Mouse (Mus musculus) 416B (cell line): Measurements from ENCODE around the gene Smarcc1.
A peak's percentile ranks its signal among the peaks of the same experiment; 100 is the strongest.
"Not testable (repeated sequence)": the region's sequence is repeated elsewhere in the genome, so short reads cannot be mapped to it uniquely, and the experiment has no call there.

Source experiments
- DNase-seq: peaks from one replicate; pipeline ENCODE4 v3.0.0; 2011; ENCODE audit warnings: low read depth

Smarcc1 gene

DNA sequence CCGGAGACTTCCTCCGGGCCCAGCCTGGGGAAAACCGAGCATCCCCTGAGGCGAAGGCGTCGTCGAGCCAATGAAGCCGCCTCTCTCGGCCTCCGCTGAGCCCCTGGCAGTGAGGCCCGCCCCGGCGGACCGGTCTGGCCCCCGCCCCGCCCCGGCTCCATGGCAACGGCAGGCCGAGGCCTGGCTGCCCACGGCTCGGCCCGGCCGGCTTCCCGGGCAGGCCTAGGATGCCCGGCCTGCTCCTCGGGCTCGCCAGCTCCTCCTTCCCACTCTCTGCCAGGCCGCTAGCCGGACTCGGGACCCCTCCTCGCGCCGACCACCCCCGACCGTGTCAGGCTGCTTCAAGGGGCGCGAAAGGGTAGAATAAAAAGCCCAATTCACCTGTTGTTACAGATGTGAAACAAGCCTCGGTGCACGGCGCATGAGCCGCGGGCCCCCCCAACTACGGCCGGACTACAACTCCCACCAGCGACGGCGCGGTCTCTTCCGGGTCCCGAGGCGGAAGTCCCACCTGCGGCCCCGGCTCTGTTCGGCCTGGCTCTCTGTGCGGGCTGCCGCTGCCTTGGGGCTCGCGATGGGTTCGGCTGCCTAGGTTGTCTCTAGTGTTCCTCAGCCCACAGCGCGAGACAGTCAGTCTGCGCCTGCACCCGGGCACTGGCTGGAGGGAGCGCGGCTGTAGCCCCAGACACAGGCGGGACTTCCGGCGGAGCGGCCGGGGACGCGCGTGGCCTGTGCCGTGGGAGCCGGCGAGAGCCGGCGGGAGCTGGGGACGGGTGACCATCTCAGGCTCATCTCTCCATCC lies at the start of gene Smarcc1:
Gene Smarcc1 (plus strand): TSS at position 732 of the 802 bp plus-strand sequence.
- DNase-seq, result peak; percentile 90

DNA sequence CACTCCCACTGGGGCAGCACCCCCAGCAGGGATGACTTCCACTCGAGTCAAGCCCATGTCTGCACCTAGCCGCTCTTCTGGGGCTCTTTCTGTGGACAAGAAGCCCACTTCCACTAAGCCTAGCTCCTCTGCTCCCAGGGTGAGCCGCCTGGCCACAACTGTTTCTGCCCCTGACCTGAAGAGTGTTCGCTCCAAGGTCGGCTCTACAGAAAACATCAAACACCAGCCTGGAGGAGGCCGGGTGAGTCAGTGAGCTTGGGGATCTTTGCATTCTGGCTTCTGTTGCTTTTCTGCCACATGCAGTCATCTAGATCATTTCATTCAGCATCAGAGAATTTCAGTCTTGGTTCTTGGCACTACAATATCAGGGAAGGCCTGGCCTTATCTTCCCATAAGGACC lies 48.8 kb upstream of the Smarcc1 start:
- no peak for DNase-seq

DNA sequence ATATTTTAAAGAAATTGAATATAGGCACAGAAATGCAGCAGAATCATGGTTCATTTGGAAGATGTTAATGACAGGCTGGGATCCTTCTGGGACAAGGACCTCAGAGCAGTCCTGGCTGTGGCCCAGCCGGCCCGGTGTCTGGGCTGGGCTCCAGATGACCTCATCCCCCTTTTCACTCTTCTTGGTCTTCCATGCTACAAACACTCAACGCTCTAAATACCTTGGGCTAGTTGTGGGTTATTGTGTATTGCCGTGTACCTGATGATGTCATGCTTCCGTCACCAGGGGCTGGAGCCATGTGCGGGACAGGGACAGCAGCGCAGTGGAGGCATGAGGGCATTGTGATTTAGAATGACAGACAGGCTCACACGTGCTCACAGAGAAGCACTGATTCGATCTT lies 47.1 kb upstream of the Smarcc1 start:
- DNase-seq, result no peak

DNA sequence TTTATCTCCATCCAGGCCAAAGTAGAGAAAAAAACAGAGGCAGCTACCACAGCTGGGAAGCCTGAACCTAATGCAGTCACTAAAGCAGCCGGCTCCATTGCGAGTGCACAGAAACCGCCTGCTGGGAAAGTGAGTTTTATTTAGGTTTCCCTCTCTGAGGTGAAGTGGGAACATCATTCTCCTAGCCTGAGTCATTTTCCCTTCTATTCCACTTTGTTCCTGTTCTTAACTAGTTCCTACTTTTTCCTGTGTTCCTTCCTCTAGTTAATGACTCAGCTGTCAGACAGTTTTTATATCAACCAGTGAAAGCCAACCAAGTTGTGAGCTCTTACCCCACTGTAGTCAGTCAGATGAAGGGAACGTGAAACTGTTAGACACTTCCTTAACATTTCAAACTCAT lies 46.5 kb upstream of the Smarcc1 start:
- DNase-seq, result peak; percentile 21

DNA sequence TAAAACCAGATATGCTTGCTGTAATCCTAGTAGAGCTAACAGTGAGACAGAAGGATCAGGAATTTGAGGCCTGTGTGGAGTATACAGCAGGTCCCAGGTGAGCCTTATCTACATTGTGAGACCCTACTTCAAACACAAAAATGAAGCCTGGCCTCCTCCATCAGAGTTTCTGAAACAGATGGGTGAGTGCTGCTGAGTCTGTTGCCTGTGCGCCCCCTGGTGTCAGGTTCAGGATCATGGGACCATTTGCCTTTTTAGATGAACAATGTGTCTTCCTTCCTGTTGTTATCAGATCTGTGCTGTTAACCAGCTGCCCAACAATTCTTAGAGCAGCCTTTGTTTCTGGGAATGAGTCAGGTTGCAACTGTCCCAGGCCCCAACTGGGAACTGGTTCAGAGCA lies 45.7 kb upstream of the Smarcc1 start:
- DNase-seq, result peak; percentile 77

DNA sequence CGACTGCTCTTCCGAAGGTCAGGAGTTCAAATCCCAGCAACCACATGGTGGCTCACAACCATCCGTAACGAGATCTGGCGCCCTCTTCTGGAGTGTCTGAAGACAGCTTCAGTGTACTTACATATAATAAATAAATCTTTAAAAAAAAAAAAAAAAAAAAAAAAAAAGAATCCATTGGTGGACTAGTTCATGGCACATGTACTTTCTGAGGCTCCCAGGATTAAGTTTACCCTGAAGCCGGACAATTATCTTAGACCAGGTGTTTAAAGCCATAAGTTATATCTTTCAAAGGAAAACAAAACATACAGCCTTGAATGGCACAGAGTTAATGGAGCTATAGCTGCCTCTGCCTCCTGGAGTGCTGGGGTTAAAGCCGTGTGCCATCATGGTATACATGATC lies 41.0 kb upstream of the Smarcc1 start:
- DNase-seq, result not testable (repeated sequence)

DNA sequence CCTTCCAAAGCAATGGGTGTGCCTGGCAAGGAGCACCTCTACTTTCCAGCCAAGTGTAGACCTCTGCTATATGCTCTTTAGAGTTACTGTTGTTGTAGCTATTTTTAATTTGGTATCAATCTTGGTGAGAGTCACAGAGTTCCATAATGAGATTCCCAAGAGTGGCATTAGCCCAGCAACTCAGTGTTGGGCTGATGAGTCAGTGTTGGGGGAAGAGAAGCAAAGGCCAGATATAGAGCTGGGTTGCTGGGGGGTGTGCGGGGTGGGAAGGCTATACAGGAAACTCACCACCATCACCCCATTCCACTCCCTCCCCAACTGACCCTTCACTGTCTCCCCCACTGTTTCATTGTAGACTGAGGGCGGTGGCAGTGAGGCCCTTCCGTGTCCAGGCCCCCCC lies 36.4 kb upstream of the Smarcc1 start:
- peak; percentile 16 for DNase-seq

DNA sequence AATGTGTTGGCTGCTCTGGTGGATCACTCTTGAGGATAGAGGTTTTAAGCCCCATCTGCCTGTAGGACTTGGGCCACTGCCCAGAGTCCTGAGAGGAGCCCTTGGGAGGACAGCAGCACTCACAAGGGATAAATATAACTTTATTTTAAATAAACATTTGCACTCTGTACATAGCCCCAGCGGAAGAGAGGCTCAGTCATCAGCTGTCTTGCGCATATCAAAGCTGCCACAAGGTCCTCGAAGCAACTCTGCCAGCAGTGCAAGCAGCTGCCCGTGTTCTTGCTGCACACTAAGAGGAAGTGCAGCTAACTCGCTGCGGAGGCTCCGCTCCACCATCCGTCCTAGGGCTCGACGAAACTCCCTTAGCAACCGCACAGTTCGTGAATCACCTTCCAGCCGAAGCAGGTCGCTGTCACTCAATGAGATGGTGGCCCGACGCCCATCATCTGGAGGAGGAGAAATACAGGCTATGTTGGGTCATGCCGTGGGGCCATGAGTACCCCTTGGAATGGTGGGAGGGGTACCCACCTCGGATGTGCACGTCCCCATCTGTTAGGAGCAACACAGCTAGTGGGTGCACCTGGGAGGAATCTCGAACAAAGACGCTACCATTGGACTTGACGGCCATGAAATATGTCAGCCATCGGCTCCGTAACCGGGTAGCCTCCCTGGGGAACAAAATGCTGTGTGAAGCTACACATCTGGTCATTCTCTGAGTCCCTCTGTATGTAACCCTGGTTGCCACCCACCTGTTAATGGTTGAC lies 33.1 kb upstream of the Smarcc1 start:
- DNase-seq, result no peak

DNA sequence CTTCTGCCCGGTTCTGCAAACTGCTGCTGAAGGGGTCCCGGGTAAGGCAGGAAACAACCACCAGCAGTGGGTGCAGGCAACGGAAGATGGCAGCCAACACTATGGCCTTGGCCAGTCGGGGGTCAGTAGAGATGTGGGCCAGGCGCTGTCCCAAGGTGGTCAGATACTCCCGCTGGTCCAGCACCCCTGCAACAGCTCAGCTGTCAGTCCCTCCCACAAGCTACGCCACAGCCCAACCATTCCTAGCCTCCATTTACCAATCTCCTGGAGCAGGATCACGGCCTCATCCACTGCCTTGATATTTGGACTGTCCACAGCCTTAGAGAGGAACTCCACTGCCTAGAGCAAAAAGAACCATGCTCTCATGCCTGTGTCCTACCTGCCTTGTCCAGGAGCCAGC lies 31.8 kb upstream of the Smarcc1 start:
- DNase-seq, result no peak

DNA sequence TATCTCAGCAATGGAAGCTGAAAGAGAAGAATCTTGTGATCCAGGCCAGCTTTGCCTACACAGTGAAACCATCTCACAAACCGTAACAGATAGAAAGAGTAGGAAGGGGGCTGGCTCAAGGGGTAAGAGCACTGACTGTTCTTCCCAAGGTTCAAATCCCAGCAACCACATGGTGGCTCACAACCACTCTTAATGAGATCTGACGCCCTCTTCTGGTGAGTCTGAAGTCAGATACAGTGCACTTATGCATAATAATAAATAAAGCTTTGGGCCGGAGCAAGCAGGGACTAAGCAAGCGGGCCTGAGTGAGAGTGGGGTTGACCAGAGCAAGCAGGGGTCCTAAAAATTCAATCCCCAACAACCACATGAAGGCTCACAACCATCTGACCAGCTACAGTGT lies 24.2 kb upstream of the Smarcc1 start:
- peak; percentile 38 for DNase-seq

DNA sequence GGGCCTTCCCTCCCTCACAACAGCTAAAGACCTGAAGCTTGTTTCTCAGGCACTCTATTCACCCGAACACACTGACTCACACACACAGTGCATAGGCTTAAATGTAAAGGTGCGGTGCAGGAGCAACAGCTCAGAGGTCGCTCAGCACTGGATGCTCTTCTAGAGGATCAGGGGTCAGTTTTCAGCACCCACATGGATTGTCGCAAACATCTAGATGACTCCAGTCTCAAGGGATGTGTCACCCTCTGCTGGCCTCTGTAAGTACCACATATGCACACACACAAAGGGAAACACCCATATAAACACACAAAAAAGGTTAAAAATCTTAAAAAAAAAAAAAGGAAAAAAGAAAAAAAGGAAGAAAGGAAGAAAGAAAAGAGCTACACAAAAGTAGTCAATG lies 22.7 kb upstream of the Smarcc1 start:
- DNase-seq, result no peak

DNA sequence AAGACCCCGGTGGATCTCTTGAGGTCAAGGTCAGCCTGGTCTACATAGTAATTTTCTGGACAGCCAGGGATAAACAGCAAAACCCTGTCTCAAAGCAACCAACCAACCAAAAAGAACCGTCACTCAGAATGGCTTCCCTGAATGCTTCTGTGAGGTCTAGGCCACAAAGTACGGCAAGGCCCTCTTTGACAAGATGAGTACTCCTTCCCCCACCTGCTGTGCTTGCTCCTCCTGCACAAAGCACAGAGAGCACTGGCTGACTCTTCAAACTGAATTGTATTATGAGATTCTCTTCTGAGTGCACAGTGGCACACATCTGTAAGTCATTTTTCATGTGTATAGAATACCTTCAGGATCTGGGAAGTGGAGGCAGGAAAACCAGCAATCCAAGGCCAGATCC lies 19.7 kb upstream of the Smarcc1 start:
- DNase-seq, result no peak

DNA sequence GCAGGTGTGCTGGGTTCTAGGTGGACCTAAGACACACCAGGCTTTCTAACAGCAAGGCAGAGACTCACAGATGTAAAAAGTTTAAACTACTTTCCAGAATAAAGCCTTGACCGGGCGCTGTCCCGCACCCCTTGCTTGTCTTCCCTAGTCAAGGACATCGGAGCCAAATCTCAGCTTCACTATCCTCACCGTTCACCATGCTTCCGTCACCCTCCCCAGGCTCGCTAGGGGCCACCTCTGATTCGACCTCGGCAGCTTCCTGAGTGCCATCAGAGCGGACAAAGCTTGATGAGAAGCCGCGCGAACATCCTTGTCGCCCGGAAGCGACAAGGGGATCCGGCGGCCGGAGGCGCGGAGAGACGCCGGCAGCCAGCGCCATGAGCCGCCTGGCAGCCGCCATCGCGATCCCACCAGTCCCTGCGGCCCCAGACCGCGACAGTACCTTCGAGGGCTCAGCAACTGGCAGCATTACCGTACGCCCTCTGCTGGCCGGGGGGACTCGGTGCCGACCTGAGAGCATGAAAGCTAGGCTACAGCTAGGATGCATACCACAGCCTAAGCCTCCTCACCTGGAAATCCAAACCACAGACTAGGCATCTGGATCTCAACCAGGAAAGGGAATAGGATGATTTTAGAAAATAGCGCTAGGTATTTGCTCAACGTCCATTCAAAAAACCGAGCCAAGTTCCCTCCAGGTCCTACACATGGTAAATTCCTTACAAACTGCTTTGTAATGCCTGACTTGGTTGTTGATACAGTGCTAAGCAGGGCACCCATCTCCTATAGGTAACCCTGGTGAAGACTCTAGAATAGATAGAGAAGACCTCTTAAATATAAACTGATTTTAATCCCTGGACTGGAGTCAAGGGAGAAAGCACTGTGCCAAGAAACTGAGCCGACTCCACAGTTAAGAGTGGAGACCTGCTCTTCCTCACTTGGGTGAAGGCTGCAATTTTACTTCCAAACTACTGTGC lies 16.6 kb upstream of the Smarcc1 start:
- peak; percentile 88 for DNase-seq

DNA sequence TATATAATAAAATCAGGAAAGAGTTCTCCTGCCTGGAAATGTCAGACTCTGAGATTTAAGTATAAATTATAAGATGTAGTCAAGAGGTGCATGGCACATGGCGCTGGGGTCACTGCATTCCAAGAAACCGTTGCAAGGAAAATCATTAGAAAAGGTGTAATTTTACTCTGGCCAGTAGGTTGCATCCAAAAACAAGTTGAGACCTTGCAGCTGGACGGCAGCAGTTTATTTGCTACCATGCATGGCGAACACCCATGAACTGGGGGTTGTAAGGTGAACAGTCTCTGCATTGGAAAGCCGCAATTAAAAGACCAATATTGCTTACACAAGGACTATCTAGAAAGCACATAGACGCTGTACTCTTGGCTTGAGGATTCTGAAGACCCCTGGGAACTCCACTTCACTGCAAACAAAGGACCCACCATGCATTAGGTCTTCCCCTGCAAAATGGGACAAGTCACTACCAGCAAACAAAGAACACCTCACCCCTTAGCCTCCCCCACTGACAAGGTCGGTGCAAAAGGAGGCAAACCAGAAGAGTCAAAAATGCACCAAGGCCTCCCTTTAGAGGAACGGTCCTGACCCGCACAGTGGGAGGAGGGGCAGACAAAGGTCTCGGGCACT lies 1.0 kb upstream of the Smarcc1 start:
- DNase-seq, result peak; percentile 57

DNA sequence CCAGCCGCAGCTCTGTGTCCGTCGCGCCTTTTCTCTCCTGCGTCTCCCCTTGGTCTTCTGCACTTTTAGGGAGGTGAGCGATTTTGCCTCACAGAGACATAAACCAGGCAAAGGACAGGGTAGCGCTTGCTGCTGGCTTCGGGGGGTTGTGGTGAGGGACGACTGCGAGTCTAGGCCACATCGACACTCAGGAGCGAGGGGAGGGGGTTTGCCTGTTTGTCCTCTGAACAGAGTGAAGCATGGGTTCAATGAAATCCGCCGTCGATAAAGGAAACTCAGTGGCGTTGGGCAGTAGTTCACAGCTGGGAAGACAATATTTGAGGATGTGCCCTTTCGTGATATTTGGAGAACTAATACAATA lies 251 bp downstream of the Smarcc1 start, which contains the start of gene Dhx30:
Gene Dhx30 (minus strand): TSS at position 52 of the 361 bp plus-strand sequence.
- DNase-seq, result no peak

DNA sequence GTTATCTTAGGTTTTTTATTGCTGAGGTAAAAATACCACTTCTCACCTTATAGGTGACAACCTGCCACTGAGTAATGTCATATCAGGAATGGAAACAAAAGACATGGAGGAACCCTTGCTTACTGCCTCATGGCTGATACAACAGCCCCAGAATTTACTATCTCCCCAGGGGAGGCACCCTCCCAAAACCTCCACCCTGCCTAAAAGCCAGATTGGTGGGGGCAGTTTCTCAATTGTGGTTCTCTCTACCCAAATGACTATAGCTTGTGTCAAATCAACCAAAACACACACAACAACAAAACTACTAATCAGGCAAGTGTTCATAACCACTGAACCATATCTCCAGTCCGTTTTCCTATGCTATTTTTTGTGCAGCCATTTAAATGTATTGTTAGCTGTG lies 741 bp downstream of the Smarcc1 start:
- no peak for DNase-seq

DNA sequence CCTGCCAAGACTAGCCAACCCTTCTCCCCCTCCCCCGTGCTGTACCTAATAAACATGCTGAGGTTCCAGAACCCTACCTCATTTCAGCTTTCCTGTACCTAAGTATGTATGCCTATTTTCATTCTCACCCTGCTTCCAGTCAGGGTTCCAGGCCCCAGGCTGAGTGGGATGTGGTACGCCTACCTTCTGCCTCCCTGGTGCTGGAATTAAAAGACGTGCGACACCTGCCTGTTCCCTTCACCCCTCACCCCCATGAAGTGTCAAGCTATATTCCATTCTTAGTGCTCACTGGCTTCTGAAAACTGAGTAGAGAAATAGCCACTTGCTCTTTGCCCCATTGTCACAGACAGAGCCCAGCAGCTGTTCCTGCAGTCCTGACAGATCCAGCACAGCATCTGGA lies 3.9 kb downstream of the Smarcc1 start:
- no peak for DNase-seq

DNA sequence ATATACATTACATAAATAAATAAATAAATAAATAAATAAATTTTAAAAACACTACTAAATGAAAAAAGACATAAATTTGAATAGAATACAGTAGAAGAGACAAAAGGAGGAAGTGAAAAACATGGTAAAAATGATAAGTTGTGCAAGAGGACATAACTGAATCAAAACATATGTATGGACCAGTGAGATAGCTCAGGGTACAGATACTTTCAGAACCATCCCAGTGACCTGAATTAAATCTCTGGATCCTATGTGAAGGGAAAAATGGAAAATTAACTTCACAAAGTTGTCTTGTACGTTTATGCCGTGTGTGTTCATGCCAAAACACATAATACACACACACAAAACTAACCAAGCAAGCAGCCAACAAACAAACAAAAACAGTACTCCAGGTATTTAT lies 5.8 kb downstream of the Smarcc1 start:
- no peak for DNase-seq

DNA sequence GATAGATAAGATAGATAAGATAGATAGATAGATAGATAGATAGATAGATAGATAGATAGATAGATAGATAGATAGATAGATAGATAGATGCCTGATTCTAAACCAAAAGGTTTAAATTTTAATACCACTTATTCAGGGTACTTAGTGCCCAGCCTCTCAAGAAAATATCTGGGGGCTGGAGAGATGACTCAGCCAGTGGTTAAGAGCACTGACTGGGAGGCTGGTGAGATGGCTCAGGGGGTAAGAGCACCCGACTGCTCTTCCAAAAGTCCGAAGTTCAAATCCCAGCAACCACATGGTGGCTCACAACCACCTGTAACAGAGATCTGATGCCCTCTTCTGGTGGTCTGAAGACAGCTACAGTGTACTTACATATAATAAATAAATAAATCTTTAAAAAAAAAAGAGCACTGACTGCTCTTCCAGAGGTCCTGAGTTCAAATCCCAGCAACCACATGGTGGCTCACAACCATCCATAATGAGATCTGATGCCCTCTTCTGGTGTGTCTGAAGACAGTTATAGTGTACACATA lies 6.6 kb downstream of the Smarcc1 start:
- peak; percentile 56 for DNase-seq

DNA sequence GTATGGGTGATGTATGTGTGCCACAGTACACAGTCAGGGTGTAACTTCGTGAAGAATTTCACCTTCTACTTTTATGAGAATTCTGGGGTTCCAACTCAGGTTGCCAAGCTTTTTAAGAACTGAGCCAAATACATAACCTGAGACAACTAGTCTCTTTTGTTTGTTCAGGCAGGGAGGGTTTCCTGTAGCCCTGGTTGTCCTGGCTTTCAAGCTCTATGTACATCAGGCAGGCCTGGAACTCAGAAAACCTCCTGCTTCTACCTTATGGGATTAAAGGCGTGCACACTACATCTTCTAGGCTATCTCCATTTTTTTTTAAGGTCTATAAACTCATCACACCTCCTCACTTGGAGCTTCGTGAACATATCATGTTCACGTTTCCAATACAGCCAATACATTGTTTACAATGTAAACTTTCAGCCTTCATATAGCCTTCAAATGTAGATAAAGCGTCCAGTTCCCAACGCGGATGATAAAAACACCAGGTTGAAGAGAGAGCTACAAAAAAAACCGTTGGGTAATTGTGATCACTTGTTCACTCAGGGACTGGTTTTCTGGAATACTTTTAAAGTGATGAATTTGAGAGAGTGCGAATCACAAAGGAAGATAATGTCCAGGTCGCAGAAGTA lies 13.5 kb downstream of the Smarcc1 start:
- DNase-seq, result peak; percentile 59
